Mouse (Mus musculus): ENCODE measurements around the gene Mark1.

Gene Mark1

GRCm38 (mm10) chr1:184999071-184999750 is at the start of gene Mark1:
Gene Mark1 (minus strand): TSS chr1:184999570.
- DNase-seq (ENCODE audit: low spot score in 2 of 2): peak; percentile 26 to 45

DNA sequence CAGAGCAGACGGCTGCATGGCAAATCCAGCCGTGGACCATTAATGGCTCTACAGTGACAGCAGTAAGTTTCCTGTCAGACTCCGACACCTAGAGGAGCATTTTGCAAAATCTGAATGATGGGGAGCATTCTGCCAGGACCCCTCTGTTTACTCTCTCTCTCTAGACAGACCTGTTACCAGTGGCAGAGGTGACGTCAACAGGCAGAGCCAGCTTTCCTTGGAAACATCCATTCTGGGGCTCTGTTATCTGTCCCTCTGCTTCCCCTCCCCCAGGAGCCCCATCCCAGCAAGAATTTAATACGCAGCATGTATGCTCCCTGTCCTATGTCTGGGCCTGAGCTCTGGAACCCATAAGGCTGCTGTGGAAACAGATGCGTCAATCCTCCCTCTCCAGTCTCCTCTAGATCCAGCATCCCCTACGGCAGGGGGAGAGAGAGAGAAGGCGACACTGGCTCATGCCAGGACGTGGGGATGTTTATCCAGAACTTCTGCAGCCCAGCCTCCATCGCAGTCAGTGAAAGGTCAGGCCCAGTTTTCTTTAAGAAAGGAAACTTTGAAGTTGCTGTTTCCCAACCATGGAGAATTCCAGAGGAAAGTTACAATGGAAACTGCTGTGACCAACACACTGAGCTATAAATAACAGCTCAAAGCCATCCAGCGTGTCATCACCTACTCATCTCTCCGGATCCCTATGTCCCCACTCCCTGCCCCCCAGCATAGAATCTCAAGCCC is 48.3 kb upstream of the Mark1 start:
- DNase-seq (ENCODE audit: low spot score in 2 of 2): no peak

- DNase-seq (ENCODE audit: low spot score in 2 of 2): no peak
Observed at GRCm38 (mm10) chr1:185046513-185046912, 47.1 kb upstream of the Mark1 start.

DNA sequence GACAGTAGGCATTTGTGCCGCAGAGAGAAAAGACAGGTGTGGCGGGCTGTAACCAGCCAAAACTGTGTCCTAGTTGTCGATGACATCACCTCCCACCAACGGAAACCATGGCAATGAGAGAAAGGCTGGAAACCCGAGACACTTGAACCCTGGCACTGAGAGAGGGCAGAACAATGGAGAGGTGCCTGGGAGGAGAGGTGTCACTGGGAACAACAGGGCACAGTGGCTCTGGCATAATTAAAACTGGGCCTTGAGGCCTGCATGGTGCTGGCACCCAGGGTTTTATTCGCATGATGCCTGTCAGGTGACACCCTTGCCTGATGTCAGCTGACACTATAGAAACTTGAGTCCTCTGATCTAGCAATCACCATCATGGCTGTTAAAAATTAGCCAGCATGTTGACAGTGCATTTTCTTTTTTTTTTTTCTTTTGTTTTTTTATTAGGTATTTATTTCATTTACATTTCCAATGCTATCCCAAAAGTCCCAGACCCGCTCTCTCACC is 38.9 kb upstream of the Mark1 start:
- no peak for DNase-seq (ENCODE audit: low spot score in 2 of 2)

- no peak for DNase-seq (ENCODE audit: low spot score in 2 of 2)
Observed at GRCm38 (mm10) chr1:185030565-185030964, 31.2 kb upstream of the Mark1 start.

GRCm38 (mm10) chr1:185020429-185021168 is 21.2 kb upstream of the Mark1 start:
- no peak for DNase-seq (ENCODE audit: low spot score in 2 of 2)

DNA sequence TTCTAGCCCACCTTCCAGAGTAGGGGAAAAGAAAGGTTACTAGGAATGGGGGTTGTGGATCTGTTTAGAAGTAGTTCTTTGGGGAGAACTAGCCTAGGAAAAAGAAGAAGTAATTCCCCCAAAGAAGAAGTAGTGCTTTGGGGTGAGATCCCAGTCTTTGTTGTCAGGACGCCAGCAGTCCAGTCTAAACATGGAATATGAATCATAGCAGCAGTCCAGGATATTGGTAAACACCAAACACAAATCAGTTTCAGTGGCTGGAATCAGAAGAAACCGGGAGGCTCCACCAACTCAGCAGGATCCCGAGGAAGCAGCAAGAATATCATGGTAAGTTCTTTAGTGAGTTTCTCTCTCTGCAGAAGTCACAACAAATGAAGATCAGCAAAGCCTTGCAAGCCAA is 13.2 kb upstream of the Mark1 start:
- no peak for DNase-seq (ENCODE audit: low spot score in 2 of 2)

GRCm38 (mm10) chr1:185007066-185007465 is 7.7 kb upstream of the Mark1 start:
- DNase-seq (ENCODE audit: low spot score in 2 of 2): no peak

- DNase-seq (ENCODE audit: low spot score in 2 of 2): peak; percentile 65 to 80
Observed at GRCm38 (mm10) chr1:184999780-185000599, 620 bp upstream of the Mark1 start.

DNA sequence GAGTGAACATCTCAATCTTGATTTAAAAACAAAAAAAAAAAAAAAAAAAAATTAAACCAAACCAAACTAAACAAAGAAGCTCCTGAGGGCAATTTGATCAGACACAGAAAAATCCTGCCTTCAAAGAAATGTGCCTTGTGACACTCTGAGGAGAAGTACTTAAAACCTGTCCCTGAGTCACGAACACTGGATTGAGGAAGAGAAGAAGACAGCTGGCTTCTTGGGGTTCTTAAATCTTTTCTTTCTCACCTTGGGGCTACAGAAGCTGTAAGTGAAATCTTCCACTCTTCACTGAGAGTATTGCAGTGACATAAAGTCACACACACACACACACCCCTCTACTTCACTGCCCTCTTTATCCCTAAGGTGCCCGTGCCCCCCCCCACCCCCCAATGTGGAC is 739 bp downstream of the Mark1 start:
- peak in 1 of 2 experiments; percentile 14 for DNase-seq (ENCODE audit: low spot score in 2 of 2)

- DNase-seq (ENCODE audit: low spot score in 2 of 2): peak; percentile 32 to 33
Observed at GRCm38 (mm10) chr1:184998161-184998560, 1.2 kb downstream of the Mark1 start.

- peak; percentile 16 to 33 for DNase-seq (ENCODE audit: low spot score in 2 of 2)
Observed at GRCm38 (mm10) chr1:184997466-184997865, 1.9 kb downstream of the Mark1 start.

DNA sequence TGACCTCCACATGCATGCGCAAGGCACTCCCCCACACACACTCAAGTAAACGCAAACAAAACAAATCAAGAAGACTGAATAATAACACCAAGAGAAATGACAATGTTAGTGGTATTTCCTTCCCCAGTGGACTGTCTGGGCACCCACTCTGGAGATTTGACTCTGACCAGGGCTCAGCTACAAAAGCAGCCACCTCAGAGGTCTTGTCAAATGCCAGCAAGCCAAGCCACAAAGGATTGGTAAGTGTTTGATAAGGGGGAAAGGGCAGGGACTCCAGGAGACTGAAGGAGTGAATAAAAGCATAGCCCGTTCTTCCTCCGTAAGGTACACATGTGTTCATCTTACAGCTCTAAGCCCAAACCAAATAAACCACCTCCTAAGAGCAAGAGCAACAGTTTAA is 4.0 kb downstream of the Mark1 start:
- DNase-seq (ENCODE audit: low spot score in 2 of 2): no peak

DNA sequence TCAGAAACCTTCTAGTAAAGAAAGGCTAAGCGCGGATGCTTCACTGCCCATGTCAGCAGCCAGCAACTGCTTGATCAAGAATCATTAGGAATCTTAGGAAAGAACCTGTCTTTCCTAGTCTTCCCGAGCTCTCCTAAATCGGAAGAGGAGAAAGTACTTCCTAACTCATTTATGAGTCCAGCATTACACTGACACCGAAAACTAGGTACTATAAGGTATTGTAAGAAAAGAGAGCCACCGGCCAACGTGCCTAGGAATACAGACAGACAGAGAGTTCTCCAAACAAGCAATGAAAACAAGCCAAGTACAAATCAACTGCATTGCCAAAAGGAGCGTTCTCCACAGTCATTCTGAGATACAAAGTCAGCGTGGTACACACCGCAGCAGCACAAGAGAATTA is 8.2 kb downstream of the Mark1 start:
- DNase-seq (ENCODE audit: low spot score in 2 of 2): no peak

DNA sequence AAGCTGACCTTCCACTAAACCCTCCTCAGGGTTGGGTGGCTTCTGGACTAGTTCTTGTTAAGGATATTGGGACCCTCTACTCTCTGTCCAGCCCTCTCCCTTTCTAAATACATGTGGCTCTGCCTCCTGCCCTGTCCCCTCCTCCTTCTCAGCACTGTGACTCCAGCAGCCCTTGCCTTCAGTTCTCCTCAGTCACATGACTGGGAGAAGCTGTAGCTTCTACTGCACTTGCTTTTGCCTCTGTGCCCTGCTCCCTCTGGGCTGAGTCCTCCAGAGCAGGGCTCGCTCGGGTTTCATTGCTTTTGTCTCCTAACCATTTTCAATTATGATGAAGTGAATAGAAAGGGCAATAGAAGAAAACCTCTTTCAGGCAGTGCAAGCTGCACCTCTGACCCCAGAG is 12.6 kb downstream of the Mark1 start:
- no peak for DNase-seq (ENCODE audit: low spot score in 2 of 2)

GRCm38 (mm10) chr1:184984723-184985122 is 14.6 kb downstream of the Mark1 start:
- DNase-seq (ENCODE audit: low spot score in 2 of 2): no peak

DNA sequence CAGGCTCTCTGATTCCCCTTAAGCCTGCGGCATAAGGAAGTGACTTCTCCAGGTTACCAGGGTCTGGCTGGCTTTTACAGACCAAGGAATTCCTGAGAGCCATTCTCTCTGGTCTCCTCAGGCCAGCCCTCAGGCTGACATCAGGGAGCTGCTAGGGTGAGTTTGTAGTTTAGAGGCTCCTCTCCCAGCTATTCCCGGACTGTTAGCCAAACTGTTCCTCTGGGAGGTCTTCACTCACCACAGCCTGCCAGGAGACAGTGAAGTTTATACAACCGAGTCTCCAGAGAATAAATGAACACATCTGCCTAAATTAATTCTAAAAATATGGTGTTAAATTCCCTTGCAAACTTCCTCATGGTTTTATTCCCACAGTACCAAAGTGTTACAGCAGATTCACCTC is 15.6 kb downstream of the Mark1 start:
- DNase-seq (ENCODE audit: low spot score in 2 of 2): no peak

GRCm38 (mm10) chr1:184972214-184972776 is 27.1 kb downstream of the Mark1 start:
- no peak for DNase-seq (ENCODE audit: low spot score in 2 of 2)

DNA sequence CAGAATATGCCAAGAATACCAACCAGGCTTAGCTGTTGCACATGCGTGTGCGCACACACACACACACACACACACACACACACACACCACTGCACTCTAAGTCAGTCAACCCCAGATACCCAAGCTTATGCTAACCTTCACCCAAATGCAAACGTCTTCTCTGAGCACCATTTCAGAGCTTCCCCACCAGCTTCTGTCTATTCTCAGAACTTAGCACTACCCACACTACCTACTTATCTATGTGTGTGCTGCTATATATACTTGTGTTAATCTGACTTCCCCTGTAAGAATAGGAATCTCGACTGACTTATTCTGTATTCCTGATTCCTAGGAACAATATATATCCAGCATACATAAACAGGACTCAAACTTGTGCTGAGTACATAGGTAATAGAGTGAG is 30.0 kb downstream of the Mark1 start:
- no peak for DNase-seq (ENCODE audit: low spot score in 2 of 2)

DNA sequence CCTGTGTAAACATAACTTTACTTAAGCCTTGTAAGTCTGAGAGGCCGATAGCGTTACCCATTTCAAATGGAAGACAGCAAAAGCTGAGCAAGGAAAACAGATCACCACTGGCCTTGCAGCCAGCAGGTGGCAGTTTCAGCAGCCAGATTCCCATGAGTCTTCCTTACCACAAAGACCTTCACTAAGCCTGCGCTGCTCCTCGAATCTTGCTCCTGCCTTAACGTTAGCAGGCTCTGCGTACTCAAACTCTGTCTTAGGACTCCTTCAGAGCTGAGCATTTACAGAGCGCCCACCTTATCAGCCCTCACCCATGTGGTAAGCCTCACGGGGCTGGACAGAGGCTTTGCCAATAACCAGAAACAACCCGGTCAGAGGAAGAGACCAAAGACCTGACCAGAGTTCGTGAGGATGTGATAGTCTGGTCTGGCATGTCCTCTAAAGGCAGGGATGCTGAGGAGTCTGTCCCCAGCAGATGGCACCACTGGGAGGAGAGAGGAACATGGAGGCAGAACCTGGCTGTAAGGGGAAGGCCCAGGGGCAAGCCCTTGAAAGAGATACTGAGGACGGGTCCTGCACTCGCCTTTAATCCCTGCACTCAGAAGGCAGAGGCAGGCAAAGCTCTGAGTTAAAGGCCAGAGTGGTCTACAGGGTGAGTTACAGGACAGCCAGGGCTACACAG is 33.5 kb downstream of the Mark1 start:
- DNase-seq (ENCODE audit: low spot score in 2 of 2): peak; percentile 54 to 64

Measured in right cerebral cortex, adult 2 months (tissue).